Mouse (Mus musculus) stomach, postnatal 0 days (tissue): Measurements from ENCODE around the gene Nt5dc3.

Experiments
- CTCF ChIP-seq: IDR thresholded peaks from 2 replicates; pipeline ENCODE4 v1.5.1; 2016; ENCODE audit warnings: antibody characterized with exemption, low read depth, mild to moderate bottlenecking, moderate library complexity
- EP300 ChIP-seq: optimal IDR thresholded peaks from 2 replicates; pipeline ENCODE3; 2016; ENCODE audit warnings: antibody characterized with exemption

- TF ChIP-seq EP300 (no peak), CTCF (no peak)
These were observed 63.9 kb downstream of the Nt5dc3 start for GRCm38 (mm10) chr10:86842659-86843058.
